Mouse (Mus musculus): ENCODE data around the gene Tspan14. TPM values are rescaled to one million over a fixed set of nuclear protein-coding genes. Genes with fewer than 3 reads are reported as not detected.

Tspan14 gene
- polyA plus RNA-seq, 1 experiment: 86.4 TPM

GRCm38 (mm10) chr14:40889181-40889580, 77.4 kb downstream of the Tspan14 start:
- Histone ChIP-seq H3K27me3 (ENCODE audit: control insufficient read depth, insufficient read depth, low read length) (no peaks in the 10 kb centered on the region), H3K27ac (ENCODE audit: control insufficient read depth, insufficient read depth, low read length) (no peak overlapping the region), H3K4me1 (replicated peaks; ENCODE audit: control insufficient read depth, insufficient read depth, low read length) (no peaks in the 10 kb centered on the region), H3K4me3 (ENCODE audit: control insufficient read depth, insufficient read depth, low read length) (no peak overlapping the region), H3K36me3 (ENCODE audit: control insufficient read depth, insufficient read depth, low read length) (no peaks in the 10 kb centered on the region)
- TF ChIP-seq POLR2A (IDR thresholded peaks at IDR 0.05; ENCODE audit: control insufficient read depth, extremely low read depth, insufficient read depth, low read length, poor library complexity): no peak
- TF ChIP-seq CTCF (IDR thresholded peaks at IDR 0.05; ENCODE audit: borderline replicate concordance, control insufficient read depth, extremely low read depth, insufficient read depth, low read length, poor library complexity): no peak
- DNase-seq: no peak
- 96% methylated on average over 2 of the region's 2 CpGs for WGBS

- 88% methylated on average over 6 of the region's 6 CpGs for WGBS
- DNase-seq: peak; percentile 31
- H3K4me3 ChIP-seq (ENCODE audit: control insufficient read depth, insufficient read depth, low read length): no peak overlapping the region
Observed at GRCm38 (mm10) chr14:40886428-40887202, 80.0 kb downstream of the Tspan14 start.

GRCm38 (mm10) chr14:40885752-40886151, 80.9 kb downstream of the Tspan14 start:
- no peak for DNase-seq
- WGBS: 26% methylated on average over 1 of the region's 1 CpGs
- Histone ChIP-seq H3K27me3 (ENCODE audit: control insufficient read depth, insufficient read depth, low read length) (no peaks in the 10 kb centered on the region), H3K36me3 (ENCODE audit: control insufficient read depth, insufficient read depth, low read length) (no peaks in the 10 kb centered on the region), H3K27ac (ENCODE audit: control insufficient read depth, insufficient read depth, low read length) (no peak overlapping the region), H3K4me3 (ENCODE audit: control insufficient read depth, insufficient read depth, low read length) (no peak overlapping the region), H3K4me1 (replicated peaks; ENCODE audit: control insufficient read depth, insufficient read depth, low read length) (no peaks in the 10 kb centered on the region)
- no peak for TF ChIP-seq POLR2A (IDR thresholded peaks at IDR 0.05; ENCODE audit: control insufficient read depth, extremely low read depth, insufficient read depth, low read length, poor library complexity)

More at GRCm38 (mm10) chr14:40886428-40887202, 80.0 kb downstream of the Tspan14 start:
- Histone ChIP-seq H3K27ac (ENCODE audit: control insufficient read depth, insufficient read depth, low read length) (no peak overlapping the region), H3K4me1 (replicated peaks; ENCODE audit: control insufficient read depth, insufficient read depth, low read length) (no peaks in the 10 kb centered on the region), H3K36me3 (ENCODE audit: control insufficient read depth, insufficient read depth, low read length) (no peaks in the 10 kb centered on the region), H3K27me3 (ENCODE audit: control insufficient read depth, insufficient read depth, low read length) (no peaks in the 10 kb centered on the region)
- TF ChIP-seq POLR2A (IDR thresholded peaks at IDR 0.05; ENCODE audit: control insufficient read depth, extremely low read depth, insufficient read depth, low read length, poor library complexity): no peak
- TF ChIP-seq CTCF (IDR thresholded peaks at IDR 0.05; ENCODE audit: borderline replicate concordance, control insufficient read depth, extremely low read depth, insufficient read depth, low read length, poor library complexity): no peak

GRCm38 (mm10) chr14:40885225-40885624, 81.4 kb downstream of the Tspan14 start:
- Histone ChIP-seq H3K27ac (ENCODE audit: control insufficient read depth, insufficient read depth, low read length) (no peak overlapping the region), H3K27me3 (ENCODE audit: control insufficient read depth, insufficient read depth, low read length) (no peaks in the 10 kb centered on the region), H3K36me3 (ENCODE audit: control insufficient read depth, insufficient read depth, low read length) (no peaks in the 10 kb centered on the region), H3K4me3 (ENCODE audit: control insufficient read depth, insufficient read depth, low read length) (no peak overlapping the region), H3K4me1 (replicated peaks; ENCODE audit: control insufficient read depth, insufficient read depth, low read length) (no peaks in the 10 kb centered on the region)
- no peak for DNase-seq
- TF ChIP-seq CTCF (IDR thresholded peaks at IDR 0.05; ENCODE audit: borderline replicate concordance, control insufficient read depth, extremely low read depth, insufficient read depth, low read length, poor library complexity): no peak
- TF ChIP-seq POLR2A (IDR thresholded peaks at IDR 0.05; ENCODE audit: control insufficient read depth, extremely low read depth, insufficient read depth, low read length, poor library complexity): no peak
- 81% methylated on average over 4 of the region's 4 CpGs for WGBS

- no peak for TF ChIP-seq CTCF (IDR thresholded peaks at IDR 0.05; ENCODE audit: borderline replicate concordance, control insufficient read depth, extremely low read depth, insufficient read depth, low read length, poor library complexity)
- TF ChIP-seq POLR2A (IDR thresholded peaks at IDR 0.05; ENCODE audit: control insufficient read depth, extremely low read depth, insufficient read depth, low read length, poor library complexity): no peak
- Histone ChIP-seq H3K36me3 (ENCODE audit: control insufficient read depth, insufficient read depth, low read length) (no peaks in the 10 kb centered on the region), H3K27ac (ENCODE audit: control insufficient read depth, insufficient read depth, low read length) (no peak overlapping the region), H3K27me3 (ENCODE audit: control insufficient read depth, insufficient read depth, low read length) (no peaks in the 10 kb centered on the region), H3K4me1 (replicated peaks; ENCODE audit: control insufficient read depth, insufficient read depth, low read length) (no peaks in the 10 kb centered on the region), H3K4me3 (ENCODE audit: control insufficient read depth, insufficient read depth, low read length) (no peak overlapping the region)
- no peak for DNase-seq
Observed at GRCm38 (mm10) chr14:40874565-40874964, 92.0 kb downstream of the Tspan14 start.

GRCm38 (mm10) chr14:40873961-40874360, 92.6 kb downstream of the Tspan14 start:
- no peaks in the 10 kb centered on the region for H3K27me3 ChIP-seq (ENCODE audit: control insufficient read depth, insufficient read depth, low read length)
- H3K36me3 ChIP-seq (ENCODE audit: control insufficient read depth, insufficient read depth, low read length): no peaks in the 10 kb centered on the region
- DNase-seq: no peak
- TF ChIP-seq POLR2A (IDR thresholded peaks at IDR 0.05; ENCODE audit: control insufficient read depth, extremely low read depth, insufficient read depth, low read length, poor library complexity): no peak
- no peak for TF ChIP-seq CTCF (IDR thresholded peaks at IDR 0.05; ENCODE audit: borderline replicate concordance, control insufficient read depth, extremely low read depth, insufficient read depth, low read length, poor library complexity)
- WGBS: 89% methylated on average over 5 of the region's 5 CpGs
- H3K4me3 ChIP-seq (ENCODE audit: control insufficient read depth, insufficient read depth, low read length): no peak overlapping the region
- no peaks in the 10 kb centered on the region for H3K4me1 ChIP-seq (replicated peaks; ENCODE audit: control insufficient read depth, insufficient read depth, low read length)
- H3K27ac ChIP-seq (ENCODE audit: control insufficient read depth, insufficient read depth, low read length): no peak overlapping the region

GRCm38 (mm10) chr14:40870598-40870997, 96.0 kb downstream of the Tspan14 start:
- TF ChIP-seq POLR2A (IDR thresholded peaks at IDR 0.05; ENCODE audit: control insufficient read depth, extremely low read depth, insufficient read depth, low read length, poor library complexity) (no peak), CTCF (IDR thresholded peaks at IDR 0.05; ENCODE audit: borderline replicate concordance, control insufficient read depth, extremely low read depth, insufficient read depth, low read length, poor library complexity) (no peak)
- Histone ChIP-seq H3K36me3 (ENCODE audit: control insufficient read depth, insufficient read depth, low read length) (no peaks in the 10 kb centered on the region), H3K27me3 (ENCODE audit: control insufficient read depth, insufficient read depth, low read length) (no peaks in the 10 kb centered on the region), H3K27ac (ENCODE audit: control insufficient read depth, insufficient read depth, low read length) (no peak overlapping the region), H3K4me3 (ENCODE audit: control insufficient read depth, insufficient read depth, low read length) (no peak overlapping the region), H3K4me1 (replicated peaks; ENCODE audit: control insufficient read depth, insufficient read depth, low read length) (no peaks in the 10 kb centered on the region)
- DNase-seq: no peak
- 83% methylated on average over 3 of the region's 3 CpGs for WGBS
